Mouse (Mus musculus) retina, embryonic 14.5 days (tissue): ENCODE measurements at regions not wholly inside any gene's neighbourhood (a gene's known extent, or its start where the extent isn't known, plus 50 kb on each side); places are given as distances from the start of the nearest gene placed in this dataset.

Source experiments
- DNase-seq: peaks from one replicate; pipeline ENCODE4 v3.0.0-alpha.2; 2015; ENCODE audit warnings: low spot score

DNA sequence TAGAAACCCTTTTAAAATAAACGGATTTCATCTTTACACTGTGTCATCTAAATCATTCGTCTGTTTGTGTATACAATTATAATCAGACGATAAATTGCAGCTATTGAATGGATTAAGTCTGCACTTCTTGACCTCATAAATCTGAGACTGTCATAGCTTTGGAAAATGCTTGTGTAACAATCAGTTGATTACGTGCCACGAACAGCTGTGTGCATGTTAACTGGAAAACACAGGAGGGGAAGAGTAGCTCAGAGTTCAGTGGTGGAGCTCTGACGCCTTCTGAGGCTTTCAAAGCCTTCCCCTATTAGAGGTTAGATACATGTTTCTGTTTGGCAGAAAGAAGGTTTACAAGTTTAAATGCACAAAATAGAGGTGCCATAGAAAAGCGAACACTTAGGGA, 109.7 kb upstream of the Gm765 start:
- DNase-seq: no peak

DNA sequence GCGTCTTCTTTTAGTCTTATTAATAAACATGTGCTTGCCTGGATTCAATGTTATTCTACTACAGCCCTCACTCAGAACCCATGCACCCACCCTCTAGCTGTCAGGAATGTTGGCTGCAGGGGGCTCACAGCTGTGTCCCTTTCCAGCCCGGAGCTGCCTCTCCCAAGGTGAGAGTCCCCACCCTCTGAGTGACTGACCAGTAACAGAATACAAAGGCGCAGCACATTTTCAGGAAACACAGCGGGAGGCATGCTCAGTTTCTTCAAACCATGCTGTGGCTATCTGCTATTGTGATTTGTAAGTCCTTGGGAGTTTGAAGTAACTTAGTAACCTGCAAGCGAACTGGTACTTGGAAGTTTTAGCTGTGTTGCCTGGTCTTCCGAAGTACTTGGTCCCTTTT, 93.1 kb upstream of the Gm765 start:
- peak; percentile 25 for DNase-seq

DNA sequence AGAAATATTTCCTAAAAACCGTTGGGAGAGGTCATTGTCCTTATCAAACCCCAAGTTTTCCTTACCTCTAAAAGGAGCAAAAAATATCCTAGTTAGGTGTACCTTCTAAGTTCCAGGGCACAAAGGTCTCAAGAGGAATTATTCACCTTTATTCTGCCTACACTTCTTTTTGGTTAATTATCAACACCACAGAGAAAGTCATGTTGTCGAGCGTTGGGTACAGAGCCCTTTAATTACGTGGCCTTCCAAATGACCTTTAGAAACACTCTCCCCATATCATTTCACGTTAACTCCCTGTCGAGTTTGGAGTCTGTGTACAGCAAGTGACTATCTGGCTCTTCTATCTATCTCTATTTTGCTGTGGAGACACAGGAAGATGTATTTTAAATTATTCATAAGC, 90.7 kb upstream of the Gm765 start:
- no peak for DNase-seq

DNA sequence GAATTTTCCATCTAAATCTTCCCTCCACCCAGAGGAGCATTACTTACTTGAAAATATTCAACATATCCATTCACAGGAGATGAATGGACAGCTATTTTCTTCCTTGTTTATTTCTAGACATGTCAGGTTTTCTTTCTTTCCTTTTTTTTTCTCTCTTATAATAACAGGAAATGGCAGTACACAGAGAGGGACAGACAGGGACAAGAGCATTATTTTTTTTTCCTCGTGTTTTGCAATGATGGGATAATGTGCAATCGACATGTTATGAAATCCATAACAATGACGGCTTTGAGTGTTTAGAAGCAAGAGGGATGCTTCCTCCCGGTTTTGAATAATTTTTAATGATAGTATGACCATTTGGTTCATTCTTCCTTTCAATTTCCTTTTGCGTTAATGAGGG, 86.6 kb upstream of the Gm765 start:
- no peak for DNase-seq

DNA sequence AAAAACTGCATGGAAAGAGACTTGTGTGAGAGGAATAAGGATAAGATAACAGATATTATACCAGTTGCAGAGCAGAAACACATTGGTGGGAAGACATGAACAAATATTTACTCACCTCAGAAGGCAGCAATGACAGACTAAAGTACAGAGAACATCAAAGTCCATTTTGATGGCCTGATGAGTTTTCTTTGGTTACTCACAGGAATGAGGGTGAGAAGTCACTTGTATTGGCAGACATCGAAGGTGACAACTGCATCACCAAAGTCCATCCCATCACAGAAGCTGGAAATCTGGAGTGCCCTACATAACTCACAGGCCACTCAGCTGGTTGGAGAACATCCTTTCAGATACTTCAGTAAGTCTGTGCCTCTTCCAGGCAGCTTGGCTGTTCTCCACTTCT, 60.1 kb upstream of the Gm765 start:
- DNase-seq: no peak

DNA sequence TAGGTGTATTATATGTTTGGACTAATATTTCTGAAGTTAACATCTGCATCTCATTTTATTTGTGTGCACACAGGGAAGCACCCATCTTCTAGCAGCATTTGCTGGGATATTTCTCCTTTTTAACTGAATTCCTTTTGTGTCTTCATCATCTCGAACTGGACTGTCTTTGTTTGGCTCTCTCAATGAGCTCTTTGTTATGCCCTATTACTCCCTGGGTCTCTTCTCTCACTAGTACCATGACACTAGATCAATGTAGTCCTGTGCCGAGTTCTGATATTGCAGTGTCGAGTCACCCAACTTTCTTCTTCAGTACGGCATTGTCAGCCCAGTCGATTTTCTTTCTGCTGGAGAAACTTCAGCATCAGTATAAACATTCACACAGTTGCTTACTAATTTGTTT, 52.0 kb upstream of the Gm765 start:
- DNase-seq: no peak
